Mouse (Mus musculus) hindbrain, embryonic 15.5 days (tissue): ENCODE measurements around the gene Gm17622. TPM values are rescaled to one million over a fixed set of nuclear protein-coding genes. Genes with fewer than 3 reads are reported as not detected.

Experiments
- ATAC-seq: fragments of 200-750 bp; cut with Nextera tagmentation; 2 replicates; pipeline ENCODE4 v1.8.0; 2017; ENCODE audit warnings: low read depth, moderate number of reproducible peaks, moderate TSS enrichment; ENCODE audit not compliant: low FRiP score
- H3K27ac ChIP-seq: fragments of 300-500 bp; sonication (generic); replicated peaks from 2 replicates; pipeline ENCODE4 v1.5.1; 2015; ENCODE audit warnings: mild to moderate bottlenecking, inconsistent platforms
- H3K27me3 ChIP-seq: fragments of 300-500 bp; sonication (generic); 2 replicates; pipeline ENCODE4 v1.6.1; 2015; ENCODE audit warnings: control low read depth, inconsistent platforms
- H3K36me3 ChIP-seq: fragments of 300-500 bp; sonication (generic); 2 replicates; pipeline ENCODE4 v1.6.1; 2015; ENCODE audit warnings: control low read depth, inconsistent platforms
- H3K4me1 ChIP-seq: fragments of 300-500 bp; sonication (generic); replicated peaks from 2 replicates; pipeline ENCODE4 v1.6.1; 2015; ENCODE audit warnings: control low read depth, inconsistent platforms
- H3K4me2 ChIP-seq: fragments of 300-500 bp; sonication (generic); 2 replicates; pipeline ENCODE4 v1.6.1; 2015; ENCODE audit warnings: moderate library complexity, mild to moderate bottlenecking, inconsistent platforms
- H3K4me3 ChIP-seq: fragments of 300-500 bp; sonication (generic); 2 replicates; pipeline ENCODE4 v1.5.1; 2015; ENCODE audit warnings: mild to moderate bottlenecking, inconsistent platforms
- H3K9ac ChIP-seq: fragments of 300-500 bp; sonication (generic); 2 replicates; pipeline ENCODE4 v1.6.1; 2015; ENCODE audit warnings: inconsistent platforms
- H3K9me3 ChIP-seq: fragments of 300-500 bp; sonication (generic); 2 replicates; pipeline ENCODE4 v1.6.1; 2016; ENCODE audit warnings: control low read depth, inconsistent platforms
- WGBS: fragments of 180-500 bp; shearing (Covaris S2); methylation state at CpG from one replicate; pipeline ENCODE4 v1.1.7; 2015; 5-methylcytosine and 5-hydroxymethylcytosine counted together
- polyA plus RNA-seq: library from polyadenylated mRNA; unstranded; fragments of >200 nt; fragmentation: Nextera tagmentation; extraction: Ambion mirVana; gene quantifications from 2 replicates; pipeline ENCODE4 v1.2.1, GENCODE M21; 2015

Gene Gm17622
- polyA plus RNA-seq, result not detected in 2 replicates

- no peak within 1 kb of the TSS for H3K9ac ChIP-seq
- peaks cover 10% of the 10 kb centered on the region for H3K36me3 ChIP-seq
- no peak within 1 kb of the TSS for H3K4me3 ChIP-seq
- no peak for ATAC-seq
- no peak within 1 kb of the TSS for H3K4me2 ChIP-seq
- over 99% methylated on average over 3 of the region's 3 CpGs for WGBS
- no peak within 1 kb of the TSS for H3K27ac ChIP-seq
- H3K4me1 ChIP-seq, result no peaks in the 10 kb centered on the region
- H3K9me3 ChIP-seq, result no peaks in the 10 kb centered on the region
- H3K27me3 ChIP-seq, result no peaks in the 10 kb centered on the region
Measured at GRCm38 (mm10) chr13:96490433-96490832, at the start of gene Gm17622. Gene Gm17622 (plus strand): TSS chr13:96490733.

GRCm38 (mm10) chr13:96450205-96450856 is 40.2 kb upstream of the Gm17622 start:
- ATAC-seq, result no peak
- no peaks in the 10 kb centered on the region for H3K36me3 ChIP-seq
- 89% methylated on average over 11 of the region's 11 CpGs for WGBS
- H3K27me3 ChIP-seq, result no peaks in the 10 kb centered on the region
- H3K4me2 ChIP-seq, result no peak overlapping the region
- no peak overlapping the region for H3K9ac ChIP-seq
- no peaks in the 10 kb centered on the region for H3K4me1 ChIP-seq
- H3K9me3 ChIP-seq, result no peaks in the 10 kb centered on the region
- no peak overlapping the region for H3K4me3 ChIP-seq
- no peak overlapping the region for H3K27ac ChIP-seq

GRCm38 (mm10) chr13:96450869-96451268 is 39.7 kb upstream of the Gm17622 start:
- Histone ChIP-seq H3K27ac (no peak overlapping the region), H3K4me3 (no peak overlapping the region), H3K4me1 (no peaks in the 10 kb centered on the region), H3K36me3 (no peaks in the 10 kb centered on the region), H3K4me2 (no peak overlapping the region), H3K9ac (no peak overlapping the region), H3K27me3 (no peaks in the 10 kb centered on the region), H3K9me3 (no peaks in the 10 kb centered on the region)
- WGBS, result 94% methylated on average over 7 of the region's 7 CpGs
- no peak for ATAC-seq

GRCm38 (mm10) chr13:96451386-96452140 is 39.0 kb upstream of the Gm17622 start:
- no peaks in the 10 kb centered on the region for H3K36me3 ChIP-seq
- no peak overlapping the region for H3K27ac ChIP-seq
- H3K4me2 ChIP-seq, result no peak overlapping the region
- WGBS, result 91% methylated on average over 11 of the region's 11 CpGs
- no peak for ATAC-seq
- no peaks in the 10 kb centered on the region for H3K27me3 ChIP-seq
- H3K4me1 ChIP-seq, result no peaks in the 10 kb centered on the region
- H3K9ac ChIP-seq, result no peak overlapping the region
- no peaks in the 10 kb centered on the region for H3K9me3 ChIP-seq
- no peak overlapping the region for H3K4me3 ChIP-seq

GRCm38 (mm10) chr13:96452621-96453020 is 37.9 kb upstream of the Gm17622 start:
- Histone ChIP-seq H3K4me1 (no peaks in the 10 kb centered on the region), H3K9ac (no peak overlapping the region), H3K27ac (no peak overlapping the region), H3K36me3 (no peaks in the 10 kb centered on the region), H3K27me3 (no peaks in the 10 kb centered on the region), H3K9me3 (no peaks in the 10 kb centered on the region), H3K4me2 (no peak overlapping the region), H3K4me3 (no peak overlapping the region)
- ATAC-seq, result no peak
- 96% methylated on average over 3 of the region's 3 CpGs for WGBS

- H3K9ac ChIP-seq, result no peak overlapping the region
- ATAC-seq, result no peak
- H3K4me2 ChIP-seq, result no peak overlapping the region
- H3K27me3 ChIP-seq, result no peaks in the 10 kb centered on the region
- no peaks in the 10 kb centered on the region for H3K36me3 ChIP-seq
- H3K27ac ChIP-seq, result no peak overlapping the region
- H3K4me3 ChIP-seq, result no peak overlapping the region
- H3K4me1 ChIP-seq, result no peaks in the 10 kb centered on the region
- H3K9me3 ChIP-seq, result no peaks in the 10 kb centered on the region
- whole genome bisulfite sequencing, result 84% methylated on average over 3 of the region's 3 CpGs
Measured at GRCm38 (mm10) chr13:96454288-96454687, 36.2 kb upstream of the Gm17622 start.

GRCm38 (mm10) chr13:96457566-96457965 is 33.0 kb upstream of the Gm17622 start:
- Histone ChIP-seq H3K36me3 (no peaks in the 10 kb centered on the region), H3K9me3 (no peaks in the 10 kb centered on the region), H3K27me3 (no peaks in the 10 kb centered on the region), H3K9ac (no peak overlapping the region), H3K27ac (no peak overlapping the region), H3K4me3 (no peak overlapping the region), H3K4me2 (no peak overlapping the region), H3K4me1 (no peaks in the 10 kb centered on the region)
- WGBS, result 95% methylated on average over 5 of the region's 5 CpGs
- ATAC-seq, result no peak

GRCm38 (mm10) chr13:96458018-96458417 is 32.5 kb upstream of the Gm17622 start:
- Histone ChIP-seq H3K4me2 (no peak overlapping the region), H3K36me3 (no peaks in the 10 kb centered on the region), H3K27me3 (no peaks in the 10 kb centered on the region), H3K4me3 (no peak overlapping the region), H3K27ac (no peak overlapping the region), H3K9me3 (no peaks in the 10 kb centered on the region), H3K4me1 (no peaks in the 10 kb centered on the region), H3K9ac (no peak overlapping the region)
- 75% methylated on average over 5 of the region's 5 CpGs for WGBS
- ATAC-seq, result no peak

- Histone ChIP-seq H3K27ac (no peak overlapping the region), H3K9ac (no peak overlapping the region), H3K4me1 (no peaks in the 10 kb centered on the region), H3K9me3 (no peaks in the 10 kb centered on the region), H3K36me3 (no peaks in the 10 kb centered on the region), H3K4me3 (no peak overlapping the region), H3K27me3 (no peaks in the 10 kb centered on the region), H3K4me2 (no peak overlapping the region)
- no peak for ATAC-seq
- WGBS, result 85% methylated on average over 4 of the region's 4 CpGs
Measured at GRCm38 (mm10) chr13:96458606-96459005, 31.9 kb upstream of the Gm17622 start.

- H3K4me2 ChIP-seq, result no peak overlapping the region
- WGBS, result 85% methylated on average over 1 of the region's 1 CpGs
- H3K27me3 ChIP-seq, result no peaks in the 10 kb centered on the region
Measured at GRCm38 (mm10) chr13:96462644-96463043, 27.9 kb upstream of the Gm17622 start.

GRCm38 (mm10) chr13:96465315-96465714 is 25.2 kb upstream of the Gm17622 start:
- Histone ChIP-seq H3K36me3 (no peaks in the 10 kb centered on the region), H3K4me3 (no peak overlapping the region), H3K9ac (no peak overlapping the region), H3K27ac (no peak overlapping the region), H3K4me1 (no peaks in the 10 kb centered on the region), H3K27me3 (no peaks in the 10 kb centered on the region), H3K9me3 (no peaks in the 10 kb centered on the region), H3K4me2 (no peak overlapping the region)
- 54% methylated on average over 5 of the region's 5 CpGs for WGBS
- no peak for ATAC-seq

More at GRCm38 (mm10) chr13:96462644-96463043, 27.9 kb upstream of the Gm17622 start:
- no peak overlapping the region for H3K4me3 ChIP-seq
- H3K9me3 ChIP-seq, result no peaks in the 10 kb centered on the region
- no peak overlapping the region for H3K9ac ChIP-seq
- ATAC-seq, result no peak
- H3K27ac ChIP-seq, result no peak overlapping the region
- H3K4me1 ChIP-seq, result no peaks in the 10 kb centered on the region
- H3K36me3 ChIP-seq, result no peaks in the 10 kb centered on the region

GRCm38 (mm10) chr13:96468678-96469077 is 21.9 kb upstream of the Gm17622 start:
- H3K27ac ChIP-seq, result no peak overlapping the region
- H3K9ac ChIP-seq, result no peak overlapping the region
- no peaks in the 10 kb centered on the region for H3K9me3 ChIP-seq
- 94% methylated on average over 5 of the region's 5 CpGs for WGBS
- no peaks in the 10 kb centered on the region for H3K36me3 ChIP-seq
- no peaks in the 10 kb centered on the region for H3K4me1 ChIP-seq
- H3K4me2 ChIP-seq, result no peak overlapping the region
- H3K4me3 ChIP-seq, result no peak overlapping the region
- no peaks in the 10 kb centered on the region for H3K27me3 ChIP-seq
- no peak for ATAC-seq
